Mouse (Mus musculus): Measurements from ENCODE around the gene Kctd12. TPM values are rescaled to one million over a fixed set of nuclear protein-coding genes. Genes with fewer than 3 reads are reported as not detected.
A peak's percentile ranks its signal among the peaks of the same experiment; 100 is the strongest.

Kctd12 gene
- polyA plus RNA-seq, 1 experiment from 2014 or later: 5.6 TPM

DNA sequence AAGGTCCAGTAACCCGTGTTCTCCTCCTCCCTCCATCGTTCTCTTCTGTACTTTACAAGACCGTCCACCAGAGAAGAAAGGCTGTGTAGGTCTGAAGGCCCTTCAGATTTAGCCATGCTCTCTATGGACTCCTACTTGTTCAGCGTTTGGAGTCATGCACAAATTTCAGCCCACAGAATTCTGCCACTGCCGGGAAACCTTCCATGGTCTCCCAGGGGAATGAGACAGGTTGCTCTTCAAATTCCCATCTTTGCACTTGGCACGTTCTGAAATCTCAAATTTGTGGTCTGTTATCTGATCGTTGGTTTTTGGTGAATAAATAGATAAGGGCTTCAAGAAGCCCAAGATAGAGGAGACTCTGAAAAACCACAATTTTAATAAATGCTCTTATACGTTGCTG, 1.2 kb upstream of the Kctd12 start:
- Histone ChIP-seq H3K27me3 (ENCODE audit: low read depth, poor library complexity, severe bottlenecking) (peaks cover 33% of the 10 kb centered on the region), H3K27ac (replicated peaks) (no peak overlapping the region), H3K4me1 (peaks cover 30% of the 10 kb centered on the region), H3K36me3 (no peaks in the 10 kb centered on the region), H3K4me3 (peak overlapping the region; percentile 61; the same call in 1 of the 2 replicates), H3K9me3 (replicated peaks) (no peaks in the 10 kb centered on the region)
- DNase-seq (ENCODE audit: low spot score): no peak
- 74% methylated on average over 8 of the region's 8 CpGs for WGBS

DNA sequence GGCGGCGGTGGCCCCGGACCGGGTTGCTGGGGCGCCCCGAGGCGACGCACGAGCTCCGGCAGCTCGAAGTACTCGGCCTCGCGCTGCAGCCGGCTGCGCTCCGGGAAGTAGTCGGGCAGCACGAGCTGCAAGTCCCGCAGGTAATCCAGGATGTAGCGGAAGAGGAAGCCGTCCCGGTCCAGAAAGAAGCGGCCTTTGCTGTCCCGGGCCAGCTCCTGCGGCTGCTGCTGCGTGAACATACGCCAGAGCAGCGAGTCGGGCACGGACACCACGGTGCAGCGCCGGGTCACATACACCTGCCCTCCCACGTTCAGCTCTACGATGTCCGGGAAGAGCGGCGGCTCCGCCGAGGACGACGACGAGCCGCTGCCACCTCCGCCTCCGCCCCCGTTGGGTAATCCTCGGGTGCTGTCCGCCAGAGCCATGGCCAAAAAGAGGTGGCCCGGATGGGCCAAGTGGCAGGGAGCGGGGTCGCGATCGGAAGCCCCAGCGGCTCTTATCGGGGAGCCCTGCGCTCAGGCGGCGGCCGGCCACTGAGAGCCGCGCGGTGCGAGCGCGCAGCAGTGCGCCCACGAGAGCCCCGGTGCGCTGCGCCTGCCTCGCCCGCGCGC, 316 bp downstream of the Kctd12 start:
- Histone ChIP-seq H3K27ac (replicated peaks) (peak overlapping the region; percentile 81), H3K27me3 (ENCODE audit: low read depth, poor library complexity, severe bottlenecking) (peaks cover 33% of the 10 kb centered on the region), H3K4me3 (peak overlapping the region; percentile 61), H3K9me3 (replicated peaks) (no peaks in the 10 kb centered on the region), H3K36me3 (no peaks in the 10 kb centered on the region), H3K4me1 (peaks cover 30% of the 10 kb centered on the region)
- DNase-seq (ENCODE audit: low spot score): peak; percentile 71
- under 1% methylated on average over 76 of the region's 76 CpGs for WGBS

DNA sequence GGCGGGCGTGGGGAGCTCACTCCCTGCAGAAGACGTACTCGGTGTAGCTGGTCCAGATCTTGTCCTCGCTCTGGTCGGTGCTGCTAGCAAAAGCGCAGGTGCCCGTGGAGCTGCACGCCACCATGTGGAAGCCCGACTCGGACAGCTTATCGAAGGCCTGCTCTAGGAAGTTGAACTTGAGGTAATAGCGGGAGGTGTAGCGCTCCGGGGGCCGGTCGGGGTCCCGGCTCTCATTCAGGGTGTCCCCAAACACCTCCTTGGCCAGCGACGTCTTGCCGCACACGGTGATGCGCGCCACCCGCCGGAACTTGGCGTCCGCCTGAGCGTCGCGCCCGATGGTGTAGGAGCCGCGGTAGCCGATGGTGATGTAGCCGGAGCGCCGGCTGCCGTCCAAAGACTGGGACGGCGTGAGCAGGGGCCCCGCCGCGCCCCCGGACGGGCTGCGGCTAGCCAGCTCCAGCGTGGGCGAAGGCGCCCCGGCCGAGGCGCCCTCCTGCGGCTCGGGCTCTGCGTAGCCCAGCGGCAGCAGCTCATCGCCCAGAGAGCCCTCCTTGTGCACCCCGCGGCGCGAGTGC, 909 bp downstream of the Kctd12 start:
- H3K4me1 ChIP-seq: peaks cover 30% of the 10 kb centered on the region
- H3K9me3 ChIP-seq (replicated peaks): no peaks in the 10 kb centered on the region
- H3K4me3 ChIP-seq: peak overlapping the region; percentile 61
- DNase-seq (ENCODE audit: low spot score): peak; percentile 70
- H3K27me3 ChIP-seq (ENCODE audit: low read depth, poor library complexity, severe bottlenecking): peaks cover 33% of the 10 kb centered on the region
- WGBS: 1% methylated on average over 62 of the region's 62 CpGs
- H3K36me3 ChIP-seq: no peaks in the 10 kb centered on the region
- peak overlapping the region; percentile 81 for H3K27ac ChIP-seq (replicated peaks)

DNA sequence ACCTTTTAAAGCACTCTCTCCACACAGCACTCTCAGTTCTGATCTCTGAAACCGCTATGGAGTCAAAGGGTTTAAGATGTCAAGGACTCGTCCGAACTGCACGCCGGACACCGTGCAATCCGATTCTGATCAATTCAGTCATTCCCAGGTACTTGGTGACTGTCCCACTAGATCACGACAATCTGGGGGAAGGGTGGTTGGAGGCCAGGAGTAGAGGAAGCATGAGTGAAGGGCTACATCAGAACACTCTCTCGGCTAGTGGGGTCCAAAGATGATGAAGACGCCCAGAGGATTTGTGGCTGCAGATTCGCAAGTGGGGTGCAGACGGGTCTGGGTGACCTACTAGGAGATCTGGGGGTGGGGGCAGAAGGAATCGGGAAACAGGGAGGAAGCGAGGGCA, 1.5 kb downstream of the Kctd12 start:
- H3K27ac ChIP-seq (replicated peaks): peak overlapping the region; percentile 81; the same call in 1 of the 2 replicates
- peaks cover 33% of the 10 kb centered on the region for H3K27me3 ChIP-seq (ENCODE audit: low read depth, poor library complexity, severe bottlenecking)
- DNase-seq (ENCODE audit: low spot score): no peak
- H3K4me1 ChIP-seq: peaks cover 30% of the 10 kb centered on the region
- whole genome bisulfite sequencing: 8% methylated on average over 14 of the region's 14 CpGs
- H3K9me3 ChIP-seq (replicated peaks): no peaks in the 10 kb centered on the region
- peak overlapping the region; percentile 61 for H3K4me3 ChIP-seq
- H3K36me3 ChIP-seq: no peaks in the 10 kb centered on the region

DNA sequence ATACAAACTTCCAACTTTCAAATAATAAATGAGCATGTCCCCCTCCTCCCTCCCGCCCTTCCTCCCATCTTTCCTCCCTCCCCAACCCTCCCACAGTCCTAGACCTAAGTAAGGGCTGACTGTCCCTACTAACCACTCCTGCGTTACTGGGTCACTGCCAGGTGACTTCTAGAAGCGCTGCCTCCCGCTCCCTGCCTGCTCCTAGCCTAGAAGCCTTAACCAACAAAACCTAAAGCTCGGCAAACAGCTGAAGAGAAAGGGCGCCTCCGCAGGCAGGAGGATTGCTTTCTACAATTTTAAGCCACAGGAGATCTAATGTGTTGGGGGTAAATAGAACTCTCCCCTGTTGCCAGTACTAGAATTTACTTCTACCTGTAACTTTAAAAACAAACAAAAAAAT, 2.0 kb downstream of the Kctd12 start:
- 19% methylated on average over 7 of the region's 7 CpGs for WGBS

DNA sequence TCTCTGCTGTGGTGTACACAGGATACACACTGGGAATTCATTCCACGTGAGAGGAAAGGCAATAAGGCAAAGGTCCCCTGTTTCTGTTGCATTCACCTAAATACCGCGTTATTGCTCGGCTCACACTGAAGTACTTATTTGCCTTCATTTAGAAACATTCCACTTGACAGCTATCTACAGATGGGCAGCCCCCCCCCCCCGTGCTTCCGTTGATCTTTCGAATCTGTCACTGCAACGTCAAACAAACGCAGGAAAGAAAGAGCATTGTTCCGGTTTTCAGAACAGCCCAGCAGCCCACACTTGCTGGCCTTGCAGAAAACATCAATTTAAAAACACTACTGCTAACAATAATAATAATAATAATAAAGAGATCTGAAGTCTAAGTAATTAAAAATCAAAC, 2.6 kb downstream of the Kctd12 start:
- DNase-seq (ENCODE audit: low spot score): no peak
- Histone ChIP-seq H3K36me3 (no peaks in the 10 kb centered on the region), H3K4me3 (peak overlapping the region; percentile 18; the same call in 1 of the 2 replicates), H3K27ac (replicated peaks) (no peak overlapping the region), H3K9me3 (replicated peaks) (no peaks in the 10 kb centered on the region), H3K27me3 (ENCODE audit: low read depth, poor library complexity, severe bottlenecking) (peaks cover 32% of the 10 kb centered on the region), H3K4me1 (peaks cover 30% of the 10 kb centered on the region)
- WGBS: 51% methylated on average over 10 of the region's 10 CpGs

More for the DNA sequence above, 2.0 kb downstream of the Kctd12 start:
- H3K4me1 ChIP-seq: peaks cover 30% of the 10 kb centered on the region
- peaks cover 33% of the 10 kb centered on the region for H3K27me3 ChIP-seq (ENCODE audit: low read depth, poor library complexity, severe bottlenecking)
- H3K4me3 ChIP-seq: peak overlapping the region; percentile 61
- DNase-seq (ENCODE audit: low spot score): peak; percentile 24
- no peaks in the 10 kb centered on the region for H3K36me3 ChIP-seq
- H3K9me3 ChIP-seq (replicated peaks): no peaks in the 10 kb centered on the region
- no peak overlapping the region for H3K27ac ChIP-seq (replicated peaks)

DNA sequence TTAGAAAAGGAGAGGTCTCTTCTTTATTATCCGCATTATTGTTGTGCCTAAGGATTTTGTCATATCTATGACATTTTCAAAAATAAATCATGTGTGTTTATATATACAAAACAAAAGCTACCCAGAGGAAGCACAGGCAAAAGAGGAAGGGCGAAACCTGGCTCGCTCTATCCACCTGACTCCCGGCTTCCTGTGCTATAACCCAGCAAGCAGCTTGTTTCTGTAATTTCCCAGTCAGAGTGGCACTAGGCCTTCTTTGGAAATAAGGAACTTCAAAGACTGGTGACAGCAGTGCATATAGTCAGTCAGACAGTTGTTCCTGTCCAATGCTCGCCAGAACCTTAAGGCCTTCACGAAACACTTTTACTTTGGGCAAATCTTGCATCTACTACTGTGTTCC, 6.6 kb downstream of the Kctd12 start:
- Histone ChIP-seq H3K4me3 (no peak overlapping the region), H3K9me3 (replicated peaks) (no peaks in the 10 kb centered on the region), H3K27ac (replicated peaks) (no peak overlapping the region), H3K36me3 (no peaks in the 10 kb centered on the region), H3K27me3 (ENCODE audit: low read depth, poor library complexity, severe bottlenecking) (peaks cover 13% of the 10 kb centered on the region), H3K4me1 (peaks cover 9% of the 10 kb centered on the region)
- 90% methylated on average over 6 of the region's 6 CpGs for WGBS
- DNase-seq (ENCODE audit: low spot score): no peak

DNA sequence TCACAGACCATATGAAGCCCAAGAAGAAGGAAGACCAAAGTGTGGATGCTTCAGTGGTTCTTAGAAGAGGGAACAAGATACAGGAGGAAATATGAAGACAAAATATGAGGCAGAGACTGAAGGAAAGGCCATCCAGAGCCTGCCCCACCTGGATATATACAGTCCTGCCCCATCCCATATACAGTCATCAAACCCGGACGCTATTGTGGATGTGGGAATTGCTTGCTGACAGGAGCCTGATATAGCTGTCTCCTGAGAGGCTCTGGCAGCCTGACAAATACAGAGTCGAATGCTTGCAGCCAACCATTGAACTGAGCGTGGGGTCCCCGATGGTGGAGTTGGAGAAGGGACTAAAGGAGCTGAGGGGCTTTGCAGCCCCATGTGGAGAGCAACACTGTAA, 13.6 kb downstream of the Kctd12 start:
- no peak for DNase-seq (ENCODE audit: low spot score)
- Histone ChIP-seq H3K36me3 (no peaks in the 10 kb centered on the region), H3K9me3 (replicated peaks) (no peaks in the 10 kb centered on the region), H3K4me1 (no peaks in the 10 kb centered on the region), H3K27ac (replicated peaks) (no peak overlapping the region), H3K4me3 (no peak overlapping the region), H3K27me3 (ENCODE audit: low read depth, poor library complexity, severe bottlenecking) (no peaks in the 10 kb centered on the region)
- 71% methylated on average over 5 of the region's 5 CpGs for WGBS

DNA sequence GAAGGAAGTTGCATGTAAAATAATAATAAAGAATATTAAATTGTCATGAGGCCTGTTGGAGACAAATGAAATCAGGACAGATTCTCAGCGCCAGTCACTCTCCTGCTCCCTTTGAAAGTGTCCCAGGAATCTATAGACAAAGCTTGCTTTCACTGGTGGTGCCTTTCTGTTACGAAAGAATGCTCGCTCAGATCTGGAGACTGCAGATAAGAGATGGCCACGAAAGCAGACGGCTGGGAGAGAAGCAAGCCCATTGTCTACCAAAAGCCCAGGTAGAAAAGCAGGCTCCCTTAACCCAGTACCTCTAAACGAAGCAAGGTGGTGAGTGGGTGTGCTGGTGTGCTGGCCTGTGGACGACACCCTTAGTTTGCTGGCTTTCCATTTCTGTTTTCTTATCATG, 16.2 kb downstream of the Kctd12 start:
- H3K9me3 ChIP-seq (replicated peaks): no peaks in the 10 kb centered on the region
- H3K4me3 ChIP-seq: no peak overlapping the region
- no peak overlapping the region for H3K27ac ChIP-seq (replicated peaks)
- WGBS: 70% methylated on average over 7 of the region's 7 CpGs
- no peaks in the 10 kb centered on the region for H3K4me1 ChIP-seq
- H3K36me3 ChIP-seq: no peaks in the 10 kb centered on the region
- H3K27me3 ChIP-seq (ENCODE audit: low read depth, poor library complexity, severe bottlenecking): no peaks in the 10 kb centered on the region
- no peak for DNase-seq (ENCODE audit: low spot score)

DNA sequence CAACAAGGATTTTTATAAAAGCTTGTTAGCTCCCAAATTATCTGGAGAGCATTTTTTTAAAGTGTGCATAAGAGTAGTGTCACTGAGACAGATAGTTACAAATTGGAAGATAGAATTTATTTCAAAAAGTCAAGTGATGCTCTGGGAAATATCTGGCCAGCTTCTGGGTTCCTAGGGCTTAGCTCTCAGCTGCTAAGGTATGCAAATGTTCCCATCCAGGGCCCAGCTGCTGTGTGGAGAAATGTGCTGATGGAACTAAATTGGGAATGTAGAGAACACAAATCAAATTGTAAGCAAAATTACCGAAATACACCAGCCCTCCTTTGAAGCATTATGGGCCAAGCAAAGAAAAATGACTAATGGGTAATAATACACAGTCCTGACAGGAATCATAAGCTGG, 16.6 kb downstream of the Kctd12 start:
- no peak overlapping the region for H3K4me3 ChIP-seq
- WGBS: 68% methylated on average over 1 of the region's 1 CpGs
- H3K9me3 ChIP-seq (replicated peaks): no peaks in the 10 kb centered on the region
- no peaks in the 10 kb centered on the region for H3K36me3 ChIP-seq
- H3K27ac ChIP-seq (replicated peaks): no peak overlapping the region
- H3K4me1 ChIP-seq: no peaks in the 10 kb centered on the region
- no peaks in the 10 kb centered on the region for H3K27me3 ChIP-seq (ENCODE audit: low read depth, poor library complexity, severe bottlenecking)
- DNase-seq (ENCODE audit: low spot score): no peak

DNA sequence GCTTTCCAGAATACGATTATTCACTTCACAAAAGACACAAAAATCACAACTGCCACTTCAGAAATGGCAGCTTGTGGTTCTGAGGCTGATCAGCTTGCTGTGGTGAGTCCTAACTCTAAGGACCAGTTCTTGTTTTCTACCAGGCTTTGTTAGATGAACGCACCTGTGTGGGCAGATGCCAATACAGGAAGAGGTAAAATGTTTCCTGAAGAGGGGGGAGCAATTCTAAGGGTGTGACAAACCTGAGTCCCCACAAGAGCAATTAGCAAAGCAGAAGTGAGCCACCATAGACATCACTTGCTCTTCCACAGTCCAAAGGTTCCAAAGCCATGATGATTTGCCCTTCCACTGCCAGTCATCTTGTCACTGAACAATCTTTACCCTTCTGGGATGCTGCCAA, 20.4 kb downstream of the Kctd12 start:
- H3K9me3 ChIP-seq (replicated peaks): no peaks in the 10 kb centered on the region
- no peak overlapping the region for H3K4me3 ChIP-seq
- 91% methylated on average over 2 of the region's 2 CpGs for whole genome bisulfite sequencing
- H3K27me3 ChIP-seq (ENCODE audit: low read depth, poor library complexity, severe bottlenecking): no peaks in the 10 kb centered on the region
- H3K27ac ChIP-seq (replicated peaks): no peak overlapping the region
- no peak for DNase-seq (ENCODE audit: low spot score)
- no peaks in the 10 kb centered on the region for H3K4me1 ChIP-seq
- no peaks in the 10 kb centered on the region for H3K36me3 ChIP-seq

DNA sequence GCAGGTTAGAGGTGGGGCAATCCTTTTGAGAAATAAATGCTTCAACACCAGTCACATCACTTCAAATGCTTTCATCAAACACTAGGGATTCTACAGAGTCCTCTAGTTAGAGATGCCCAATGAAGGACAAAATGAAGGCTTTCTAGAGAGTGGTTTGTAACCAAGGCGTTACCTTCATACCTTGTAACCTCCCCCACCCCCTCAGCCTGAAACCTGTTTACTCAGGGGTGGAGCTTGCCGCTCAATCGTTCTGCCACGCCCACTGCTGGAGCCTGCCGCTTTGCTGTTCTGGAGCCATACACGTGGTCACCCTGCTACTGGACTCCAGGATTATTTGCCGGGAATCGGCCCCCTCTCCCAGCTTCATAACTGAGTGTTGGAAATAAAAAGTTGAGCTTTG, 28.9 kb downstream of the Kctd12 start:
- H3K27ac ChIP-seq (replicated peaks): no peak overlapping the region
- H3K36me3 ChIP-seq: no peaks in the 10 kb centered on the region
- DNase-seq (ENCODE audit: low spot score): no peak
- WGBS: 25% methylated on average over 8 of the region's 8 CpGs
- H3K4me3 ChIP-seq: no peak overlapping the region
- no peaks in the 10 kb centered on the region for H3K4me1 ChIP-seq
- H3K9me3 ChIP-seq (replicated peaks): no peaks in the 10 kb centered on the region
- H3K27me3 ChIP-seq (ENCODE audit: low read depth, poor library complexity, severe bottlenecking): no peaks in the 10 kb centered on the region

DNA sequence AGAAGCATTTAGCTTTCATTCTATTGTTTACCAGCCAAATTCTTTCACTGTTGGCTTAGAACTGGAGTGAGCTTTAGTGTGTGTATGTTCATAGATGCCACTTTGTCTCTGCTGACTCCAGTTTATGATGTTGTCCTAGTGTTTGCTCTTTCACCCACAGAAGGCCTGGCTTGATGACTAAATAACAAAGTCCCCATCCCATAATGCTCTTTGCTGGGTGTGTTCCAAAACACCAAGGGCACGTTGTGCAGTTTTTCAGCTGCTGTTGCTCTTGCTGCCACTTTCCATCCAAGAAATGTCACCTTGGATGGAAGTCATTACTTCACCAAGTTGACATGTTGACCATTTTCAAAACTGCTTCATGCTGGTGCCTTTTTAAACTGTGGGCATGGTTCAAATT, 30.5 kb downstream of the Kctd12 start:
- 81% methylated on average over 1 of the region's 1 CpGs for WGBS
- Histone ChIP-seq H3K9me3 (replicated peaks) (no peaks in the 10 kb centered on the region), H3K4me1 (no peaks in the 10 kb centered on the region), H3K27me3 (ENCODE audit: low read depth, poor library complexity, severe bottlenecking) (no peaks in the 10 kb centered on the region), H3K4me3 (no peak overlapping the region), H3K27ac (replicated peaks) (no peak overlapping the region), H3K36me3 (no peaks in the 10 kb centered on the region)
- DNase-seq (ENCODE audit: low spot score): no peak
